ENCODE assay signal across 30 mouse cellular contexts in the genomic region with DNA sequence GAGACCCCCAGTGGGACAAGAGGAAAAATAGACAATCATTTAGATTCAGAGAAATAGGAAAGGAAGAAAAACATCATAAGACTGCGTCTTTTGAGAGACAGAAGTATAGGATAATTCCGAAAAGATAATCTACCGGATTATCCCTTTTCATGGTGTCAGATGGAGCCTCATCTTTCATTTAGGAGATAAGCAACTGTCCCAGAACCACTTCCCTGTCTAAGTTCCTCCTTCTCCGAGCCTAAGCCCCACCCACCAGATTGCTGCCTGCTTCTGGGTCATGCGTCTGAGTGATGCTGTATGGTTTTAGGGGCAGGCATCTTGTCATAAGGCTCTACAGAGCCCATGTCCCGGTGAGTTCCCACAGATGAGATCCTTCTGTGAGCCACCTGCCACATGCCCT.
DNase-seq lines count a peak whose midpoint lies in the region; ATAC-seq and TF ChIP-seq lines count a peak whose summit lies in the region.
"Had no signal": no experiment of that assay in that cellular context is flagged by ENCODE, and none has a peak within 500 bp of the region (broad histone marks: within the 10 kb centered on the region; RNA-seq: fewer than 3 reads in every experiment).

No protein-coding gene starts in this region.

- H3K27me3 ChIP-seq in limb, embryonic 10.5 days (ENCODE audit: low read depth, poor library complexity, severe bottlenecking) = no peaks in the 10 kb centered on the region
- H3K27me3 ChIP-seq: CH12.LX; embryonic facial prominence, embryonic 13.5 days; embryonic facial prominence, embryonic 15.5 days; forebrain, embryonic 12.5 days; Patski had no signal

- no peaks in the 10 kb centered on the region for H3K36me3 ChIP-seq in limb, embryonic 10.5 days
- H3K36me3 ChIP-seq: embryonic facial prominence, embryonic 13.5 days; embryonic facial prominence, embryonic 15.5 days; forebrain, embryonic 10.5 days; forebrain, embryonic 12.5 days; G1E had no signal

- no peak for TF ChIP-seq POLR2A in lung, adult 2 months (IDR thresholded peaks at IDR 0.05; ENCODE audit: borderline replicate concordance, extremely low read depth, low read depth, low read length)

- no peak overlapping the region for H3K4me3 ChIP-seq in limb, embryonic 10.5 days
- no peak overlapping the region for H3K4me3 ChIP-seq in lung, adult 2 months (replicated peaks; ENCODE audit: extremely low read depth, low read depth, low read length)
- H3K4me3 ChIP-seq: embryonic facial prominence, embryonic 13.5 days; embryonic facial prominence, embryonic 15.5 days; erythroblast, embryonic 14.5 days; forebrain, embryonic 10.5 days; forebrain, embryonic 12.5 days had no signal

- intact Hi-C loops in heart, postnatal 14 days (cut with DNase I) = loop anchor here (10.0 kb wide), 1 partner anchor 482 kb away; no protein-coding TSS in a partner anchor

- peak; percentile 62 for ATAC-seq in common myeloid progenitor, adult 5-6 weeks (replicated peaks; ENCODE audit: low read depth, poor library complexity, severe bottlenecking)
- peak; percentile 83 for ATAC-seq in megakaryocyte progenitor cell, adult 5-6 weeks (replicated peaks; ENCODE audit: poor library complexity)
- ATAC-seq: activated CD4-positive, CD25-positive, alpha-beta regulatory T cell, adult 4 months; CD4-positive, CD25-positive, alpha-beta regulatory T cell, adult 4 months; forebrain, embryonic 14.5 days; forebrain, embryonic 16.5 days; Patski had no signal

- peak; percentile 78 for DNase-seq in heart, adult 11 months
- no peak for DNase-seq in heart, postnatal 14 days
- peak; percentile 19 for DNase-seq in limb, embryonic 10.5 days (ENCODE audit: low spot score)
- no peak for DNase-seq in lung, adult 2 months
- no peak for DNase-seq in kidney, postnatal 36 days
- no peak for DNase-seq in left cerebral cortex, adult 18-20 months (ENCODE audit: low spot score in 2 of 2)
- DNase-seq: adrenal gland, adult 8-10 months; adrenal gland, postnatal 14 days; adrenal gland, postnatal 36 days; B cell, adult 2 months; cerebellum, adult 11-12 months; cerebellum, adult 2 months; cerebellum, adult 9-10 months; cerebellum, postnatal 10 days; cerebellum, postnatal 25 days; embryo, embryonic 11 days had no signal

- TF ChIP-seq CTCF in lung, adult 2 months (IDR thresholded peaks at IDR 0.05; ENCODE audit: insufficient read depth, low read length) = no peak

- no peak overlapping the region for H3K27ac ChIP-seq in limb, embryonic 10.5 days
- H3K27ac ChIP-seq: embryonic facial prominence, embryonic 13.5 days; embryonic facial prominence, embryonic 15.5 days; forebrain, embryonic 10.5 days; forebrain, embryonic 12.5 days had no signal

- H3K4me1 ChIP-seq in limb, embryonic 10.5 days = peaks cover 4% of the 10 kb centered on the region; the same call in 1 of the 2 replicates
- H3K4me1 ChIP-seq in lung, adult 2 months (ENCODE audit: control insufficient read depth, insufficient read depth, low read length) = no peaks in the 10 kb centered on the region; the same call in 1 of the 2 replicates
- H3K4me1 ChIP-seq: embryonic facial prominence, embryonic 15.5 days; forebrain, embryonic 12.5 days had no signal

- WGBS in limb, embryonic 10.5 days = 89% methylated on average over 6 of the region's 6 CpGs
- 80% methylated on average over 6 of the region's 6 CpGs for WGBS in lung, adult 2 months

- no peaks in the 10 kb centered on the region for H3K9me3 ChIP-seq in limb, embryonic 10.5 days (replicated peaks)
- H3K9me3 ChIP-seq: embryonic facial prominence, embryonic 15.5 days; forebrain, embryonic 12.5 days; G1E had no signal

Comparison
In these comparisons a context has a peak if more than half of its experiments do, and no peak if none do; other contexts are left out.
1. DNase-seq: peak in heart, adult 11 months (single experiment) and limb, embryonic 10.5 days (single experiment); none in heart, postnatal 14 days (0 of 2), lung, adult 2 months (single experiment), kidney, postnatal 36 days (0 of 2) and left cerebral cortex, adult 18-20 months (0 of 2).